Mouse (Mus musculus) right cerebral cortex, postnatal 10 days (tissue): ENCODE measurements around the gene Sirt3.
A peak's percentile ranks its signal among the peaks of the same experiment; 100 is the strongest.

Experiments used
- DNase-seq, 2 experiments: peaks; one replicate each; pipeline ENCODE4 v3.0.0; 2021; ENCODE audit warnings: low spot score in 2 of 2

The Sirt3 gene

DNA sequence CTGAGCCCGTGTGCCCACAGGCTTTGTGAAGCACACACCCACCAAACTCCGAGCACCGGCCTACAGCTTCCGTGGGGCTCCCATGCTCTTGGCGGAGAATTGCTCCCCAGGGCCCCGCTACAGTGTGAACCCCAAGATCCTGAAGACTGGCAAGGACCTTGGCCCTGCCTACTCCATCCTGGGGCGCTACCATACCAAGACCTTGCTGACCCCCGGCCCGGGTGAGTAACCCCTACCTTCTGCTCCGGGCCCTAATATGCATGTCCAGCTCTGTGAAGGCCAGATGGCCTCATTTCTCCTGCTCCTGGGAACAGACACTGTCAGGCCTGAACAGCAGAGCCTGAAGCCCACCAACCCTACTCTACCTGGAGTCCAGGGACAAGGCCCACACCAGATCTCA lies 33.5 kb downstream of the Sirt3 start:
- no peak for DNase-seq

DNA sequence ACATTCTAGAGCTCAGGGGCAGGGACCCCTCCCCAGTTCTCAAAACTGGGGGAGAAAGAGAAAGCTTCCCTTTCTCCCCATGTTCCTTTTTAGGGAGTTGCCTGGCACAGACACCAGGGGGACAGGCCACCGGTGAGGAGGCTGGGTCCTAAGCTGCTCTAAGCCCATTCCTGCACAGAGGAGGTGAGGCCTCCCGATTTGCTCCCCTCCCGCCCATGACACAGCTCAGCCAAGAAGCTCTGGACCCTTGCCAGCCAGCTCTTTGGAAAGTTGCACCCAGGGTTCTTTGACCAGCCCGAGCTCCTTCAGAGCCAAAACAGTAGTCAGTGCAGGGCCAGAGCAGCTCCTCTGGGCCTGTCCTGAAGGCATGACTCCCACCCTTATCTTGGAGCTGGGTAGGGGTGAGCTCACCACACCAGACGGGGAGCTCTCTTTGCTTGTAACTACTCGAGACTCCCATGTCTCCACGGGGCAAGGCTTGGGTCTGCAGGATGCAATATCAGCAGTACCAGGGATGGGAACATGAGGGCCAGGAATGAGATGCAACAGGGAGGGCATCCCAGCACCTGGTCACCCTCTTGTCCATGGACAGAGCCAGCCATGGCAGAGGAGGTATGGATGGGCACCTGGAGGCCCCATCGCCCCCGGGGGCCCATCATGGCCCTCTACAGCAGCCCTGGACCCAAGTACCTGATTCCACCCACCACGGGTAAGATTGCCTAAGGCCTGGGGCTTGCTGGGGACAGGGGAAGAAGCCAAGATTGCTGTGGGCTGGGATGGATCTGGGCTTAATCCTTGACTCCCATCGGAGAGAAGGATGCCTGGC lies 34.1 kb downstream of the Sirt3 start, which contains the start of gene Odf3:
Odf3 (plus strand) TSS at position 51 of the 826 bp plus-strand sequence.
- DNase-seq: peak; percentile 60 to 70

DNA sequence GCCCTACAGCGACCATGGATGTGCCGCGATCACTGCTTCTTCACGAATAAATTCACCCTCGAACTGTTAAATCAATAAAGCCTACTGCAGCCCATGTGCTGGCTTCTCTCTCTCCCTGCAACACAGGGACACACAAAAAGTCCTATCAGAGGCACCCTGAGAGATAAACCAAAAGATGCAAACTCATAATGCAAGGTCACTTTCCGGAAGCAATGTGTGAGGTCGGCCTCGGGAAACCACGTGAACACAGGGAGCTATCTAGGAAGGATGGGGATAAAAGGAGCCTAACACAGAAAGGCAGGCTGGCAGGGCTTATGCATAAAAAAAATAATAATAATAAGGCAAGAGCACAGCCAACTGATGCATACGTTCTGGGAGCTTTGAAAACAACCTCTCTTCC lies 35.4 kb downstream of the Sirt3 start:
- no peak for DNase-seq

DNA sequence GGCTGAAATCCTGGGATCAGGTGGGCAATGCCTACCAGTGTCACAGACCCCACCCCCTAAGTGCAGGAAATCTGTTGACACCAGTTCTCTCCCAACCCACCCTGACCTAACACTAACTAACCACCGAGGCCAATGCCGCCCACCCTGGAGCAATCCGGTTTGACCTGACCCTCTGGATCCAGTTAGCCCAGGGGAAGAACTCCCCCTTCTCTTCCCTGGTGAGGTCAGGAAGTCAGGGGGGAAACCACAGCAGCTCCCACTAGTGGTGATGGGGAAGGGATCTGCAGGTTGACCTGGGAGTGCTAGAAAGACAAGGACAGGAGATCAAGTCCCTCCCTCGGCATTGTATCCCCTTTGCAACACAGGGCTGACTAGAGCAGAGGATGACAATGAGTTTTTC lies 36.4 kb downstream of the Sirt3 start:
- DNase-seq: no peak

DNA sequence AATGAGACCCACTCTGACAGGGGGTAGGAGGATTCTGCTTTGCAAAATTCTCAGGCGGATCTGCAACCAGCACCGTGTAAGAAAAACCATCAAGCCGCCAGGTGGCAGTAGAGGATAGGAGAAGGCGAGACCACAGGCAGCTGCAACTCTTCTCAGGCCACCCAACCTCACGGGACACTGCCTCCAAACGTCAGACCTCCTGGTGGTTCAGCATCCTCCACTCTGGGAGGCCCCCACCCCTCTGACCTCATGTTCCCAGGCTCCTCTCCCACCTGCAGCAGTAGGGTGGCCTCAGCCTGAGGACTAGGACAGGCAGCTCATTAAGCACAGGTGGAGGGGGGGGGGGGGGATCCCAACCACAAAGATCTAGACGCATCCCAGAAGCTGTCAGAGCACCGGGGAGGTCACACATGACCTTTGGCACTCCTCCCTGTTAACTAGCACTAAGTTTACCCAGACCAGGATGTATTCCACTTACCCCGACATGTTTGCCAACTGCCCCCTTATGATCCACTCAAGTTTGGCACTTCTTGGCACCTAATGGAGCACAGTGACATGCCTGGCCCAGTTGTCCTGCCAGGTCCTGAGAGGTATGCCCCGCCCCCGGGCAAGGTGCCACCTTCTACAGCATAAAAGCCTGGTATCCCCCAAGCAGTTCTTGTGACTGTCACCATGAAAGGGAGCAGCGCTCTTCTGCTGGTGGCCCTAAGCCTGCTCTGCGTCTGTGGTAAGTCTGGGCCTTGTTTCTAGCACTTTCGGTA lies 37.0 kb downstream of the Sirt3 start, which contains the start of gene Scgb1c1:
Scgb1c1 (plus strand) TSS at position 643 of the 761 bp plus-strand sequence.
- peak; percentile 86 to 94 for DNase-seq

DNA sequence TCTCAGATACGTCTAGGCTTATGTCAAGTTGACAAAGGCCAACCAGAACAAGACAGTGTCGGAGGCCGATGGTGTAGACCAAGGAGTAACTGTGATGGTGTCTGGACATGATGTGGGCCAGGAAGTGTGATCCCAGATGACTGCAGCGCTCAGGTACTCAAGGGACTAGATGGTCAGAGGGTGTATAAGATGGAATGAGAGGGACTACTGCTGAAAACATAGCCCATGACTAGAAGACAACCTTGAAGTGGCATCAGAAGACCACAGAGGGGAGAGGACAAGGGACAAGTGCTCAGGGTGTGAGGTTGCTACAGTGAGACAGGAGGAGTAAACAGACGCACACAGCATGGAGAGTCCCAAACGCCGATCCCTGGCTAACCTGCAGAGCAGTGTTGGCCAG lies 38.3 kb downstream of the Sirt3 start:
- DNase-seq: no peak

DNA sequence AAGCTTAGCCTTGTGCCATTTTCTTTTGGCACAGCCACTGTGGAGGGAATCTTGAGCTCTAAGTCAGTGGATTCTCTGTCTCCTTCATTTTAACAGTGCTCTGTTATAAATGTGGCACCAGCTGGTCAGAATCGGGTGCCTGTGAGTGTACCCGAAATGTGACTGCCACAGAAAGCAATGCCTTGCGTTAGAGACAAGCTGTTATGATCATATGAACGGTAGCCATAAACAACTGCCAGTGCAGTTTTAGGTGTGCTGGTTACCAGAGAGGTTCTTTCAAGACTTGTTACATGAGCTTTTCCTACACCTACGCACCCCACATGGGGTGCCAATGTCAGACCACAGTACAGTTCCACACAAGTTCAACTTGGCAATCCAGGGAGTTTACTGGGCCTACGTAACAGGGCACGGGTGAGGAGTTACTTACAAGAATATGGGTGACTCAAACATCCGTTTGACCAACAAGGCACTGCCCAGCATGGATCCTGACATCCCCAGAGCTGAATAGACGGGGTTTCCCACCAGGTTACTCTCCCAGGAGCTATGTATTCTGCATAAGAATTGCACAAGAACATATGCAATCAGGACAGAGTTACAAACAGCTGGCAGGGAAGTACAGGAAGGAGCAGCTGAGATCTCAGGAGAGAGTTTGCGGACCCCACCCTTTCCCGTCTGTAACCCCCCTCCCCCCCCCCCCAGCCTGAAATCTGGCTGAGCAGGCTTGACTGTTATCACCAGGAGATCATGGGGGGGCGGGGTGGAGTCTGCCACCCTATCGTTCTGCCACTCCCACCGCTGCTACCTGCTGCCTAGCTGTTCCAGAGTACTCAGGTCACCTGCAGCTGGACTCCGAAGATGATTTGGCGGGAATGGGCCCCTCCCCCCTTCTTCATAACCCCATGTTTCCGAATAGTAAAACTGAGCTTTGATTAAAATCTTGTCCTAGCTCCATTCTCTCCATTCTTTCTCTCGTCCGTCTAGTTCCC lies 41.1 kb downstream of the Sirt3 start:
- no peak for DNase-seq

DNA sequence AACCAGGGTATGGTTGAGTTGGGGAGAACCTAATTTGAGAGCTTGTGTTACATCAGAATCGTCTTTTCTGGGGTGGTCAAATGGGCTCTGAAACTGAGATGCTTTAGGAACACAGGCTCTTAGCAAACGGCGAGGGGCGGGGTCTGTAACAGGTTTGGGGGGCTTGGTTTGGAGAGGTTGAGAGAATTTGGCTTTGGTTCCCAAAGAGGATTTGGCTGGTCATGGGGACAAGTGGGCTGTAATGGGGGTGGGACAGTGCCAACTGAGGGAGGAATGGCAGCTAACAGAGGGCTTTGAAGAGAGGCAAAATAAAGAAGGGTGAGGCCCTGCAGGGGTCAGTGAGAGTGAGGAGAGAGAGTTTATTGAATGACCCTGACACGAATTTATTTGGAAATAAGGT lies 42.6 kb downstream of the Sirt3 start:
- peak in 1 of 2 experiments; percentile 22 for DNase-seq

DNA sequence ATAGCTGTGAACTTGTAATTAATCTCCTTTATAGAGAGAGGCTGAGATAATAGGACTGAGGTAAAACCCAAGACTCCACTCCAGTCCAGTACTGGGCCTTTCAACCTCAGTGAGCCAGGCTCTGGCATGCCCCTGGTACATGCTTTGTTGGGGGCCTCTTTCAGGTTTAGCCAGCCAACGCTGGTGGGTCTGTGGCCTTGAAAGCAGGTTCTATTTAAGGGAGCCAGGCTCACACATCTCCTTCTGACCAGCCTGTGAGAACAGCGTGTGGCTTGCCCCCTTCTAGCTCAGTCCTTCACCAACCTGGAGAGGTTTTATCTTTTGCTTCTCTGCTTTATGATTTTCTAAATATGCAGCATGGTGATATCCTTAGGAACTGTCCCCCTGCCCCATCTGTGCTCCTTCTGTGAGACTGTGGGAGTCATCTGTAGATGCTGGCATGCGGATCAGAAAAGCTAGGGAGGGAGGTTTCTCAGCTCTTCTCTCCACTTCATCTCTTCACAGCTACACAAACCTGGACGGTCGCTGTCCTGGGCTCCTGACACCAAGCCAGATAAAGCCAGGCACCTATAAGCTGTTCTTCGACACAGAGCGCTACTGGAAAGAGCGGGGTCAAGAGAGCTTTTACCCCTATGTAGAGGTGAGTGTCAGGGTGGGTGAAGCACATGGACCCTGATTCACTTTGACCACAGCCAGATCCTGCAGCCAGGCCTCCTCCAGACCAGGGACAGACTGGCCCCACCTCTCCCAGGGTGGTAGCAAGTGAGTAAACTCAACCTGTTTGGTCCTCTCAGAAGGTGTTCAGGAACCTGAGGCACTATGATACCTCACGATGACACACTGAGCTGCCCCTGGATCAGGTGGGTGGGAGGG lies 45.6 kb downstream of the Sirt3 start:
- peak; percentile 59 to 82 for DNase-seq

DNA sequence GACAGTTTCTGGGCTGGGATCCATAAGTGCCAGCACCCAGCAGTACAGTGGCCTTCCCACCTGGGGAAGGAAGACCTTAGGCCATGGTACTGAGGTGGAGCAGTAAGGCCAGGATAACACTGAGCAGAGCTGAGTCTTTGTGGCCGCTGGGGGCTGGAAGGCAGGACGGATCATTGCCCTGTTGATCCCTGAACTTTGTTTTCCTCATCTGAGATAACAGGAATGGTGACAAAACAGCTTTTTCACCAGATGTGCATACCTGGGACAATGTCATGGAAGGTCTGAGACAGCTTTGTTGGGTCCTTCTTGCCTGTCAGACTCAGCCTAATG lies 46.4 kb downstream of the Sirt3 start:
- DNase-seq: no peak

DNA sequence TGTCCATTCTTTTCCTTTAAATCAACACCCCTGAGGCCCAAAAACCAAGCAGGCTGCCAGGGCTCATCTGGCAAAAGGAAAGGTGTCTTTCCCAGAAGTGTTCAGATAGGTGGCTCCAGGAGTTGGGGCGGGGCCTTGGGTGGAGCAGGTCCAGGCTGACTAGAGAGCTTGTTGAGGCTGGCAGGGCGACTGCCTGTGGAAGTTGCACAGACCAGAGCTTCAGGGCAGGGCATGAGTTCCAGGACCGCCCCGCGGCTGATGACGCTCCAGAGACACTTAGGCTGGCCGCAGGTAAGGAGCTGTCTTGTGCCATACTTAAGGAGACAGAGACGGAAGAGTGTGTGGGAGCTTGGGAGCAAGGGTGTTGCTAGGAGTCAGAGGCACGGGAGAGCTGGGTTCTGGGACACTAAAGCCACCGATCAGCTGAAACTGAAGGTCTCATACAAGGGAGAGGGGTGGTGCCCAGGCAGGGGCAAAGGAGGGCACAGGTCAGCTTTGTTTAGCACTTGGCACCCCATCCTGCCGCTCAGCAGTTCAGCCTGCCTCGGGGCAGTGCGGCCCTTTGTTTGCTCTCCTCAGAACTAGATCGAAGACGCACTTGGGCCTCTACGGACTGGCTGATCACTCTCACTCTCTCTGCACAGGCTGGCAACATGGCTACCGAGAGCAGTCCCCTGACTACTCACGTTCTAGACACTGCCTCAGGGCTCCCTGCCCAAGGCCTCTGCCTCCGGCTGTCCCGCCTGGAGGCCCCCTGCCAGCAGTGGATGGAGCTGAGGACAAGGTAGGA lies 46.9 kb downstream of the Sirt3 start, which contains the start of gene Urah:
Urah (plus strand) TSS at position 51 of the 790 bp plus-strand sequence.
- peak in 1 of 2 experiments; percentile 24 for DNase-seq

DNA sequence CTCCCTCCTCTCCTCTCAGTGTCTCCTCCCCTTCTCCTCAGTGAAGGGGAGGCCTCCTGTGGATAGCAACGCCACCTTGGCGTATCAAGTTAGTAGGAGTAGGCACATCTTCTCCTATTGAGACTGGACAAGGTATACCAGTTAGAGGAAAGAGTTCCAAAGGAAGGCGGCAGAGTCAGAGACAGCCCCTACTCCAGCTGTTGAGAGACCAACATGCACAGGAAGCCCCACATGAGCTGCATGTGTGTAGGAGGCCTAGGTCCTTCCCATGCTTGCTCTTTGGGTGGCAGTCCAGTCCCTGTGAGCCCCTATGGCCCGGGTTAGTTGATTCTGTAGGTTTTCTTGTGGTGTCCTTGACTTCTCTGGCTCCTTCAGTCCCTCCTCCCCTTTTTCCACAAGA lies 48.8 kb downstream of the Sirt3 start:
- peak in 1 of 2 experiments; percentile 17 for DNase-seq

DNA sequence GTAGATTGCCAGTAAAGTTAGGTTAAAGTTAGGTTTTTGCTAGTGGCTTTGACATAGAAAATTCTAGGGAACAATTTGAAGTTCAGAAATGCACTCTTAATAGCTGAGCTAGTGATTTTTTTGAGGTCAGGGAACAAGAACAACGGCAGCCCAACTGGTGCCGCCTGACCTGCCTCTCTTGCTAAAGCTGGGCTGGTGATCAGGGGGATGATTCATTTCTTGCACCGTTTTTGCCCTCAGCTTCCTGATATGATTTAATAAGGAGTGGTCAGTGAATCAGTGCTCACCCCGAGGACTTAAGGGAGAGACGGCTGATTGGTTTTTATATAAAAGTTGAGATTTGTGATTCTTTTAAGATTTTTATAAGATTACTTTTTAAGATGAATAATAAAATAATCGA lies 50.7 kb downstream of the Sirt3 start:
- no peak for DNase-seq

DNA sequence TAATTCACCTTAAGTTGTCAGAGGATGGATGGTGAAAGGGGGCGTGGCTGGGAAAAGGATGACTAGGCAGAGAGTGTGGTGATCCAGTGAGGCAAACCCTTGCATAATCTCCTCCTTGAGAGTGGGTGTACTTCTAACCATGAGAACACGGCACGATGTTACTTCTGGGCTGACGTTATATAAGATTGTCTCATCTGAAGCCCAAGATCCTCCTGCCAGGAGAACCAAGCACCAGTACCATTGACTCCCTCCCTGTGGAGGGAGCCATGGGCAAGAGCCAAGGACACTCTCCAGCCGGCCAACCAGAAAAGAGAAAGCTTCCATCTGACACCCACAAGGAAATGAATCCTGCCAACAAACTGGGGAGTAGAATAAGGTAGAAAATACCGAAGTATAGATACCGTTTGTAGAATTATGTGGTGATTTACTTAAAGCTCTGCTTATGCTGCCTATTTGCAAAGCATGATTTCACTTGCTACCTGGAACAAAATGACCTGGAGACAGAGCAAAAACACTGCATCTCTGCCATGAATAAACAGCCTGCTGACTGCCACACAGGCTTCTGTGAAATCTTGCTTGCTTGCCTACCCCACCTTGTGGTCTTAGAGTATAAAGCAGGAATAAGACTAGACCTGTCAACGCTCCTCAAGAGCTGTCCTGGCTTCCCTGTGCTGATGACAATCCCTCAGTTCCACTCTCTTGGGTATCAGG lies 53.8 kb downstream of the Sirt3 start:
- peak; percentile 69 to 80 for DNase-seq

DNA sequence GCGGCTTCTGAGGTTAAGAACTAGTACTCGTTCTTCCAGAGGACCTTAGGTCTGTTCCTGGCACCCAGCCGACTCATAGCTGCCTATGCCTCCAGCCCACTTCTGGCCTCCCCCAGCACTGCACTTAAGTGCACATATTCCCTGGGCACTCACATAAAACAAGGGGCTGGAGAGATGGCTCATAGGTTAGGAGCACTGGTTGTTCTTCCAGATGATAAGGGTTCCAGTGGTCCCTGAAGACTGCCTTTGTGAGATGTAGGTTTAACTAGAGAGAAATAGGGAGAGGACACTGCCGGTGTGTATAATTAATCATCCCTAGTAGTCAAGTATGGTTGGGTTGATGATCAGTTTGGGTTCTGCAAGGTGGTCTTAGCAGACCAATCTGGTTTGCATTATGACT lies 59.4 kb downstream of the Sirt3 start:
- no peak for DNase-seq

DNA sequence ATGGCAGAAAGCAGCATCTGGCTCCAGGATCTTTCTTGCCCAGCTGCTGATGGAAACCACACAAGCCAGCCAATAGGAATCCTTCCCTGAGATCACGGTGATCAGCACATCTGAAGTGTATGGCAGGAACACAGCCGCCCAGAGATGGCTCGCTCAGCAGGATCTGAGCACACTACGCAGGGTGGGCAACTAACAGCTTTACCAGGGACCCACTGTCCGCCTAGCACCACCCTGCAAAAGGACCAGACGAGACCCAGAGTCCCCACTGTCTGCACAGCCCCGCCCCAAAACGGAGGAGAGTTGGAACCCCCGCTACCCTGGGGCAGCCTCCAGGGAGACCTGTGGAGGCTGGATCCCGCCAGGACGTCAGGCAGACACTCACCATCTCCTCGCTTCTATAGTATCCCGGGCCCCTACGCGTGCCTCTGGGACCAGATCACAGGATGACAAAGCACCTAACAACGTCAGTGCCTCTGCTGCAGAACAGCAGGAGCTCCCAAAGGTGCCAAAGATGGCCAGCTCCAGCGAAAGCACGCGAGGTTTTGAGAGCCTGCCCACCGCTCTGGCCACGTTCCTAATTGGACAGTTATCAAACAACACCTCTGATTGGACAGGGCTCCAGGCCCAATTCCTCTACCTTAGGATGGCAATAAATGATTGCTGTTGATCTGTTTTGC lies 60.3 kb downstream of the Sirt3 start, which contains the start of gene Zfp941:
Zfp941 (minus strand) TSS at position 526 of the 677 bp plus-strand sequence.
- peak; percentile 82 to 89 for DNase-seq

DNA sequence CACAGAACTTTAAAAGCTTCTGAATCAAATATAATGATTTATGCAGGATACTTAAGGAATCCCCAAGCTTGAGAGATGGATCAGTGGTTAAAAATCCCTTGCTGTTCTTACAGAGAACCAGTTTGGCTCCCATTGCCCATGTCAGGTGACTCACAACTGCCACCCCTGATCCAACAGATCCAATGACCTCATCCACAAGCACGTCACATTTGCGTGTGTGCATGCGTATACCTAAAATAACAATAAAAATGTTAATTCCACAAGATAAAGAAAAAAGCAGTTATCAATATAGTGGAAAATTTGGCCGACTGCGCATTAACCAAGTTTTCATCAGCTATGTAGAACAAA lies 60.8 kb downstream of the Sirt3 start:
- DNase-seq: no peak

DNA sequence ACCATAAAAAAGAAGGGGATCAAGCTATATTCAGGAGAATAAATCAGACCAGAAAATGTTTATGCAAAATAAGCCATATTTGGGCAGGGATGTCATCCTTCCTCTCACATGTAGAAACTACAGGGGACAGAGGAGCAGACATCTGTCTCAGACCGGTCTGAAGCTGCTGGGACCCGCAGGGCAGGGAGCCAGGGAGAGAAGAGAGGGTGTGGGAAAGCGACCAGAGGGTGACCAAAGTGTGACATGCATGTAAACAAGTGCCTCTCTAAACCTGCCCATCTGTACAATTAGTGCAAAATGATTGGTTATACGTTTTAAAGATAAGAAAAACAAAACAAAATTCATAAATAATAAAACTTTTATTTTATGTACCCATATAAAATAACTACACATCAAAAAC lies 61.9 kb downstream of the Sirt3 start:
- peak in 1 of 2 experiments; percentile 39 for DNase-seq
